Mouse (Mus musculus) intestine, embryonic 14.5 days (tissue): ENCODE data around the gene Cnih3. TPM values are rescaled to one million over a fixed set of nuclear protein-coding genes. Genes with fewer than 3 reads are reported as not detected.

Source experiments
- ATAC-seq: fragments of 200-750 bp; cut with Nextera tagmentation; replicated peaks from 2 replicates; pipeline ENCODE4 v1.8.0; 2017; ENCODE audit warnings: low read depth, moderate number of reproducible peaks, moderate TSS enrichment, moderate library complexity; ENCODE audit not compliant: low FRiP score, low TSS enrichment
- DNase-seq: peaks from one replicate; pipeline ENCODE4 v3.0.0-alpha.2; 2018; ENCODE audit warnings: low spot score
- H3K27ac ChIP-seq: fragments of 300-500 bp; sonication (generic); 2 replicates; pipeline ENCODE4 v1.5.1; 2014; ENCODE audit warnings: low read depth, mild to moderate bottlenecking, control low read depth
- H3K27me3 ChIP-seq: fragments of 300-500 bp; sonication (generic); replicated peaks from 2 replicates; pipeline ENCODE4 v1.6.1; 2014; ENCODE audit warnings: low read length, control low read depth; ENCODE audit not compliant: control insufficient read depth, insufficient read depth
- H3K36me3 ChIP-seq: fragments of 300-500 bp; sonication (generic); 2 replicates; pipeline ENCODE4 v1.6.1; 2014; ENCODE audit warnings: low read length, control low read depth; ENCODE audit not compliant: control insufficient read depth, insufficient read depth
- H3K4me1 ChIP-seq: fragments of 300-500 bp; sonication (generic); replicated peaks from 2 replicates; pipeline ENCODE4 v1.6.1; 2014; ENCODE audit warnings: low read length, control low read depth, mixed read lengths; ENCODE audit not compliant: control insufficient read depth, insufficient read depth
- H3K4me2 ChIP-seq: fragments of 300-500 bp; sonication (generic); 2 replicates; pipeline ENCODE4 v1.6.1; 2014; ENCODE audit warnings: low read length
- H3K4me3 ChIP-seq: fragments of 300-500 bp; sonication (generic); 2 replicates; pipeline ENCODE4 v1.5.1; 2014; ENCODE audit warnings: low read depth, low read length, control low read depth, mixed read lengths
- H3K9ac ChIP-seq: fragments of 300-500 bp; sonication (generic); 2 replicates; pipeline ENCODE4 v1.6.1; 2014; ENCODE audit warnings: mild to moderate bottlenecking, low read length
- H3K9me3 ChIP-seq: fragments of 300-500 bp; sonication (generic); 2 replicates; pipeline ENCODE4 v1.6.1; 2016; ENCODE audit warnings: low read length, control low read depth; ENCODE audit not compliant: control insufficient read depth
- WGBS: fragments of 180-500 bp; shearing (Covaris S2); extraction: QIAGEN DNeasy Blood & Tissue Kit; methylation state at CpG from one replicate; pipeline ENCODE4 v1.1.7; 2014; 5-methylcytosine and 5-hydroxymethylcytosine counted together
- polyA plus RNA-seq: library from polyadenylated mRNA; unstranded; fragments of >200 nt; fragmentation: Nextera tagmentation; extraction: Ambion mirVana; gene quantifications from 2 replicates; pipeline ENCODE4 v1.2.1, GENCODE M21; 2014

Cnih3 gene
- polyA plus RNA-seq, 1 experiment from 2014 or later = 0.41 TPM

GRCm38 (mm10) chr1:181441654-181442241, 89.3 kb downstream of the Cnih3 start:
- Histone ChIP-seq H3K36me3 (no peaks in the 10 kb centered on the region), H3K4me3 (no peak overlapping the region), H3K27me3 (no peaks in the 10 kb centered on the region), H3K9me3 (no peaks in the 10 kb centered on the region), H3K4me2 (no peak overlapping the region), H3K27ac (no peak overlapping the region), H3K9ac (no peak overlapping the region), H3K4me1 (no peaks in the 10 kb centered on the region; the same call in 1 of the 2 replicates)
- ATAC-seq = peak; percentile 55; the same call in 1 of the 2 replicates
- 58% methylated on average over 7 of the region's 7 CpGs for WGBS
- no peak for DNase-seq

GRCm38 (mm10) chr1:181445041-181445440, 92.6 kb downstream of the Cnih3 start:
- Histone ChIP-seq H3K9me3 (no peaks in the 10 kb centered on the region), H3K4me3 (no peak overlapping the region), H3K4me1 (no peaks in the 10 kb centered on the region; the same call in 1 of the 2 replicates), H3K9ac (no peak overlapping the region), H3K27me3 (no peaks in the 10 kb centered on the region), H3K36me3 (no peaks in the 10 kb centered on the region), H3K27ac (no peak overlapping the region), H3K4me2 (no peak overlapping the region)
- DNase-seq (no peak), ATAC-seq (no peak)
- 92% methylated on average over 5 of the region's 5 CpGs for WGBS

- no peak overlapping the region for H3K4me2 ChIP-seq
- no peak overlapping the region for H3K4me3 ChIP-seq
- H3K27ac ChIP-seq = no peak overlapping the region
- no peaks in the 10 kb centered on the region for H3K9me3 ChIP-seq
- H3K4me1 ChIP-seq = no peaks in the 10 kb centered on the region; the same call in 1 of the 2 replicates
- WGBS = 64% methylated on average over 1 of the region's 1 CpGs
- no peak for DNase-seq
- no peaks in the 10 kb centered on the region for H3K27me3 ChIP-seq
- ATAC-seq = no peak
- H3K9ac ChIP-seq = no peak overlapping the region
- H3K36me3 ChIP-seq = no peaks in the 10 kb centered on the region
Measured at GRCm38 (mm10) chr1:181445630-181446257, 93.3 kb downstream of the Cnih3 start.

- ATAC-seq (no peak), DNase-seq (no peak)
- H3K9ac ChIP-seq = no peak overlapping the region
- no peak overlapping the region for H3K4me3 ChIP-seq
- H3K4me2 ChIP-seq = no peak overlapping the region
- no peak overlapping the region for H3K27ac ChIP-seq
- H3K9me3 ChIP-seq = no peaks in the 10 kb centered on the region
- H3K27me3 ChIP-seq = no peaks in the 10 kb centered on the region
- no peaks in the 10 kb centered on the region for H3K36me3 ChIP-seq
- no peaks in the 10 kb centered on the region; the same call in 1 of the 2 replicates for H3K4me1 ChIP-seq
- 70% methylated on average over 6 of the region's 6 CpGs for WGBS
Measured at GRCm38 (mm10) chr1:181446591-181447114, 94.2 kb downstream of the Cnih3 start.

- Histone ChIP-seq H3K4me1 (no peaks in the 10 kb centered on the region), H3K4me3 (no peak overlapping the region), H3K36me3 (no peaks in the 10 kb centered on the region), H3K4me2 (no peak overlapping the region), H3K27ac (no peak overlapping the region), H3K27me3 (no peaks in the 10 kb centered on the region), H3K9me3 (no peaks in the 10 kb centered on the region), H3K9ac (no peak overlapping the region)
- ATAC-seq = no peak
- 82% methylated on average over 4 of the region's 4 CpGs for WGBS
- no peak for DNase-seq
Measured at GRCm38 (mm10) chr1:181447576-181447975, 95.1 kb downstream of the Cnih3 start.

GRCm38 (mm10) chr1:181448041-181448440, 95.6 kb downstream of the Cnih3 start:
- H3K4me2 ChIP-seq = no peak overlapping the region
- DNase-seq (no peak), ATAC-seq (no peak)
- no peaks in the 10 kb centered on the region for H3K9me3 ChIP-seq
- H3K9ac ChIP-seq = no peak overlapping the region
- 88% methylated on average over 7 of the region's 7 CpGs for WGBS
- no peak overlapping the region for H3K4me3 ChIP-seq
- H3K4me1 ChIP-seq = no peaks in the 10 kb centered on the region
- H3K36me3 ChIP-seq = no peaks in the 10 kb centered on the region
- no peak overlapping the region for H3K27ac ChIP-seq
- H3K27me3 ChIP-seq = no peaks in the 10 kb centered on the region

GRCm38 (mm10) chr1:181453106-181453505, 100.7 kb downstream of the Cnih3 start:
- H3K4me3 ChIP-seq = no peak overlapping the region
- H3K9me3 ChIP-seq = no peaks in the 10 kb centered on the region
- H3K36me3 ChIP-seq = no peaks in the 10 kb centered on the region
- no peak overlapping the region for H3K9ac ChIP-seq
- H3K4me2 ChIP-seq = no peak overlapping the region
- H3K27me3 ChIP-seq = no peaks in the 10 kb centered on the region
- no peaks in the 10 kb centered on the region for H3K4me1 ChIP-seq
- WGBS = 87% methylated on average over 6 of the region's 6 CpGs
- H3K27ac ChIP-seq = no peak overlapping the region
- no peak for ATAC-seq
- DNase-seq = no peak

- Histone ChIP-seq H3K9me3 (no peaks in the 10 kb centered on the region), H3K36me3 (no peaks in the 10 kb centered on the region), H3K4me1 (no peaks in the 10 kb centered on the region), H3K4me3 (no peak overlapping the region), H3K9ac (no peak overlapping the region), H3K4me2 (no peak overlapping the region), H3K27me3 (no peaks in the 10 kb centered on the region), H3K27ac (no peak overlapping the region)
- ATAC-seq = no peak
- DNase-seq = no peak
- WGBS = 81% methylated on average over 7 of the region's 7 CpGs
Measured at GRCm38 (mm10) chr1:181456911-181457310, 104.5 kb downstream of the Cnih3 start.
